Mouse (Mus musculus) kidney, postnatal 4 days (tissue): ENCODE results near the gene Arl5c.

ENCODE experiments used
- DNase-seq, 2 experiments: peaks; one replicate each; pipeline ENCODE4 v3.0.0; 2021; ENCODE audit warnings: mixed read lengths in 2 of 2

Gene Arl5c

DNA sequence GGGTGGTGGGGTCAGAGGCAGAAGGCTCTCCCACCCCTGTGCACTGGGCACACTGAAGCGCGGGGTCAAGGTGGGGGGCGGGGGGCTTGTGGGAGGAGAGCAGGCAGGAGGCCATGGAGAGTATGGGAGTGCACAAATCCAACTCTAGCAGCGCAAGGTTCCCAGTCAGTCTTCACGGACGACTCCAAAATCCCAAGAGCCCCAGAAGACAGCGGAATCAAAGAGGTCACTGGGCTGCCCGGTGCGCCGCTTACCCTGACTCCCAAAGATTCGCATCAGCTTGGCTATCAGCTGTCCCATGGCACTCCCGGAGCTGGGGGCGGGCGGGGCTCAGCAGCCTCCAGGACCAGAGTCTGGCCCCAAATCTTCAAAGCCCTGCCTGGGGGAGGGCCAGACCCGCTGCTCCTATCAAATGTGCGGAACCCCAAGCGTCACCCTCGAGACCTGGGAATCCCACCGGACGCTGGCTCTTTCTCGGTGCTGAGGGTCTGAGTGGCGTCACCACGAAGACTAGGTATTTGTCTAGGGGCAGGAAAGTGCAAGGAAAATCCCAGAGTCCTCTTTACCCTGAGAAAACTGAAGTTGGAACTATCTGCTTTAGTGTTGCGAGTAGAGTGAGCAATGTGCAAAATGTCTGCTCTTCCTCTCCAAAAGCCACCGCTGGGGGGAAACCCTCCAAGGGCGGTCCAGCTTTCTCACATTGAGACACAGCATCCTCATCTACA, at the start of gene Arl5c:
Gene Arl5c (minus strand): TSS at position 618 of the 725 bp plus-strand sequence.
- DNase-seq = peak; percentile 70 to 76

GRCm38 (mm10) chr11:98045596-98045995, 49.6 kb upstream of the Arl5c start:
- no peak for DNase-seq

DNA sequence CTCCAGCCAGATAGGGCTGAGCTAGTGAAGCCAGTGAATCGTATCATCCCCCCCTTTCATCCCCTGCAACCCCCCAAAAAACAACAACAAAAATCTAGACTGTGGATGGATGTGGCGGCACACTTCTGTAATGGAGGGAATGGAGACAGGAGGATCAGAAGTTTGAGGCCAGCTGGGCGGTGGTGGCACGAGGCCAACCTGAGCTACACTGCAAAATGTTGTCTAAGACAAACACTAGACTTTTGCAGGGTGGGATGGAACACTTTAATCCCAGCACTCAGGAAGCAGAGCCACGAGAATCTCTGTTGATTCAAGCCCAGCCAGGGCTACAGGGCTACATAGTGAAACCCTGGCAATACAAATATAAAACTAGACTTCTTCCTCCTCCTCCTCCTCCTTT, 48.1 kb upstream of the Arl5c start:
- DNase-seq = no peak

GRCm38 (mm10) chr11:98042741-98043140, 46.8 kb upstream of the Arl5c start:
- DNase-seq = no peak

GRCm38 (mm10) chr11:98040975-98041374, 45.0 kb upstream of the Arl5c start:
- DNase-seq = no peak

GRCm38 (mm10) chr11:98037871-98038270, 41.9 kb upstream of the Arl5c start:
- peak; percentile 35 to 54 for DNase-seq

DNA sequence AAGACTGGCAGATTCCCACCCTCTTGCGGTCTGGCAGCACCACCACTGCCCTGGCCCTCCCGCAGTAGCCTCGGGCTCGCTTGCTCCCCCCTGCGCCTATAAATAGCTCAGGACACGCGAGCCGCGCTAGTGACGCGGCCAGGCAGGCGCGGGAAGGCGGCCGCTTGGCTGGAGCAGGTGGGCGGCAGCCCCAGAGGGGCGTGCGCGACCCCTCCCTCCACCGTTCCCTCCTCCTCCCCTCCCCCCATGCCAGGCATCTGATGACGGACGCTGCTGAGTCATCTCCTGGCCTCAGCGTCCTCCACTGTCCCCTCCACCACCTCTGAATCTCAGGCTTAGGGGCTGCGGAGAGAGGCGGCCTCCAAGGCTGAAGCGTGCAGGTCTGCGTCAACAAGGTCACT, 40.0 kb upstream of the Arl5c start:
- DNase-seq = peak; percentile 54 to 71

DNA sequence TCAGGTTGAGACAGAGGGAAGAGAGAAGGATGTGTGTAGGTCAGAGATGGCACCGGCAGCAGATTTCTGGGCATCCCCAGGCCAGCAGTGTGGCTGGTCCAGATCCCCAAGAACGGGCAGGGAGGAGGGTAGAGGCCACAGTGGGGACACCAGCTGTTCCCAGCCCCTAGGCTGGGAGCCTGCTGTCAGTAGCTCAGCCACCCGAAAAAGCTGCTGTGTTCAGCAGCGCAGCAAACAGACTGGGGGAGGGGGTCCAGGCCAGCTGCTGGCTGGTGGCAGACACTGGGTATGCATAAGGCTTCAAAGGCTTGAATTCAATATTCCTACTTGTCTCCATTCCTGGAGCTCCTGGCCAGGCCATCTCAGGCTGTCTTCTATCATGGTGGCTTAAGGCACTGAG, 38.9 kb upstream of the Arl5c start:
- DNase-seq = peak; percentile 50 to 66

DNA sequence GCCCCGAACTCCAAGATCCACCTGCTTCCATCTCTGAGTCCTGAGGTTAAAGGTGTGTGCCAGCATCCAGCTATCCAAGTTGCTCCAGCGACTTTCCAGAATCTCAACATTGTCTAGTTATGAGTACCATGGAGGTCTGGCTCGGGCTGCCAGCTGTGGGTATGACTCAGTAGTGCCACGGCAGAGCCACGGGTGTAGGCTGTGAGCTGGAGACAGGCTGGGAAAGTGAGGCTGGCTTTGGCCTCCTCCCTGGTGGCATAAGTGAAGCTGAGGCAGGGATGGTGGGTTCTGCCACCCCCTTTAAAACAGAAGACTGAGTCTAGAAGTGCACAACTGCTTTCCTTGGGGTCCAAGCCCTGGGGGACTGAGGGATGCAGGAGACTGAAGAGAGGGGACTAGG, 38.1 kb upstream of the Arl5c start:
- no peak for DNase-seq

DNA sequence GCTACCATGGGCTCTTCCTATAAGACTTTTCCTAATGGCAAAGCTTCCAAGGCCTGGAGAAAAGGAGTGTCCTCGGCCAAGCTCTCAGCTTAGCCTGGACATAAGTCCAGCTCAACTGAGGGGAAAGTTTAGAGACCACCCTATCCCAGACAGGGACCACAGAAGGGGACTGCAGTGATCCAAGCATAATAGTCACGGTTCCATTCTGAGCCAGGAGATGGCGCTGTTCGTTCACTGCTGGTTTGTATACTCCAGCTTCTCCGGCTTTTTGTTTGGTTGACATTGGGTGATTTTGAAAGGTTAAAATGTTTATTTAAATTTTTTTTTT, 35.4 kb upstream of the Arl5c start:
- DNase-seq = peak; percentile 90 to 91

GRCm38 (mm10) chr11:98030701-98031442, 34.9 kb upstream of the Arl5c start:
- no peak for DNase-seq

- no peak for DNase-seq
Observed at GRCm38 (mm10) chr11:98027785-98028184, 31.8 kb upstream of the Arl5c start.

DNA sequence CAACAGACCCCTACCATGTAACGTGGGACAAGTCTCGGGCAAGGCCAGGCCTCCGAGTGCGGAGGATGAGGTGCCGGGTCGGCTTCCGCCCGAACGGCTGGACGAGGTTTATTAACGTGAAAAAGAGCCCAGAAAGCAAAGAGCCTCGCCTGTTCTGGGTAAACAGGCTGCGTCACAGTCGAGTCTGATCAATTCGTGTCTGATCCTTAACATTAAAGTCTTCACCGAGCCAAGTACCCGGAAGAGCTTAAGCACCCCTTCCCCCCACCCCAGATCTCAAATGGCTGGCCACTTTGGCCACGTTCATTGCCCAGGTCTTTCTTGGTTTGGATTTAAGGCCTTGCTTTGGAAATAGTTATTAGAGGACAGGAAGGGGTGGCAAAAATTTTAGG, 31.3 kb upstream of the Arl5c start:
- no peak for DNase-seq

DNA sequence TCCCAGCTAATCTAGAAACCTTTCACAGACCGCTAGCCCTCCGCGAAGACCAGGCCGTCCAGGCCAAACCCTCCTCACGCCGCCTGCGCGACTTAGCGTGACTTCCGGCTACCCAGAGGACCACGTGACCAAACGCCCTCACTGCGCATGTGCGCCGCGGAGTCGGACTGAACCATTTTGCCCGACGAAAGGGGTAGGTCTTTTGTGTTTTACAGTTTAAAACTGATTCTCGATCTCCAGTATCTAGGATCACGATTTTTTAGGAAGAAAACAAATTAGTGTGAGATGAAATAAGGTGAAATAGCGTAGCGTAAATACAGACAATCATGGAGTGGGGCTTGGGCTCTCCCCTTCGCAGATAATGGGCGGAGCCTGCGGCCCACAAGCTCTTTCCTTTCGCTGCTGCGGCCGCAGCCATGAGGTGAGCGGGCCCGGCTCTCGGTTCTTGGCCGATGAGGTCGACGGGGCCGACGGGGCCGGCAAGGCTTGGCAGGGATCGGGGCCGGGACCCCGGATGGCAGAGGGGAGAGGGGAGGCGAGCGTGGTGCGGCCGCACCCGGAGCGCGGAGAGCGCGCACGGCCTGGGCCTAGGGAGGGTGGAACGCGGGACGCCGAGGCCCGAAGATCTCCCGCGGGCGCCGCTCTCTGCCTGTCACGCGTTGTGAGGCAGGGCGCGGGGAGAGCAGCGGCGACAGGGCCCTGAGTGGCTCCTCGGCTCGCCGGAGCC, 30.8 kb upstream of the Arl5c start, which contains the start of gene Rpl19:
Gene Rpl19 (plus strand): TSS at position 141 of the 727 bp plus-strand sequence.
- DNase-seq = peak; percentile 94 to 96

- no peak for DNase-seq
Observed at GRCm38 (mm10) chr11:98026248-98026569, 30.2 kb upstream of the Arl5c start.

- no peak for DNase-seq
Observed at GRCm38 (mm10) chr11:98024516-98024915, 28.5 kb upstream of the Arl5c start.

- DNase-seq = peak; percentile 86 to 91
Observed at GRCm38 (mm10) chr11:98022555-98023371, 26.8 kb upstream of the Arl5c start, which contains the start of gene Cacnb1. Gene Cacnb1, minus strand, starts transcription at chr11:98023034.

GRCm38 (mm10) chr11:98022253-98022554, 26.2 kb upstream of the Arl5c start:
- no peak for DNase-seq

DNA sequence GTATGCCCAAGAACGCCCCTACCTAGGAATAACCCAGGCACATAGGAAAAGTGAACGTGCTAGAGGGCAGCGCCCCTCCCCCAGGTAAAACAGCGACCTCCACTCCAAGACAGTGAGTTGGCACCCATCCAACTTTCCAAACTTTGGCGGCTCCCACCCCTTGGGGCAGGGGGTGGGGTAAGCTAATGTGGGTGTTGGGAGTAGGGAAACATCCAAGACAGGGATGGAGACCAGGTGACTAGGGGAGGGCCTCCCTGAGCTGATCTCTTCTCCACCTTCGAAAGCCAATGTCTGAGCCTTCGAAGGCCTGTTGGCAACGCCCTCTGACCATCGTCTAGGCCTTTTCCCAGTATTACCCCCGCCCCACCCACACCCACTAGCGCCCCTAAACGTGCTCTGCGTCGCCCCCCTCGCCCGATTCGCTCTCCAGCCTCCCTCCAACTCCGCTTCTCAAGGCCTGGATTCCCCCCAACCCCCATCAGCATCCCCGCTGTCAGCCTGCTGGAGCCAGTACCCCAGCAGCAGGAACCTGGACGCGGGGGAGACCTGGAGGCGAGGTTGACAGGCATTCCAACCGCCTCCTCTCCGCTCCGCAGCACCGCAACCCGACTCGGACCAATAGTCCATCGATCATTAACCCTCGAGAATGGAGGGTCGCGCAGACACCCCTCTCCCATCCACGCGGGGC, 25.7 kb upstream of the Arl5c start:
- peak; percentile 76 to 84 for DNase-seq

DNA sequence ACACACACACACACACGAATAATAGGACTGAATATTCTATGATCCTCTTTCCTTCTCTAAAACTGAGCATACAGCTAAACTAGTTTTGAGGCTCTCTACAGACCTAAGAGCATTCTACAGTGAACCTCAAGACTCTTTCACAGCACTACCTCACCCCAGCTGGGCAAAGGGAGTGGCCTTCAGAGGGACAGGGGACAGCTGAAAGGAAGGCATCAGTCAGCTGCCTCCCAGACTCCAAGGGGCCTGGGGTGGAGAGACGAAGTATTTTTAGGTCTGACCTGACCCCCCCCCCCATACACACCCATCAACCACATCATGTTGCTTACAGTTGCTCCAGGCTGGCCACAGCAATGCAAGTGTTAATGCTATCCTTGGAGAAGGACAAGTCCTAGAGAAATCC, 25.1 kb upstream of the Arl5c start:
- DNase-seq = no peak

- peak in 1 of 2 experiments; percentile 49 for DNase-seq
Observed at GRCm38 (mm10) chr11:98020710-98021109, 24.7 kb upstream of the Arl5c start.

- DNase-seq = no peak
Observed at GRCm38 (mm10) chr11:98019883-98020610, 24.1 kb upstream of the Arl5c start.
